ENCODE assay signal across 10 mouse cellular contexts in the genomic region with DNA sequence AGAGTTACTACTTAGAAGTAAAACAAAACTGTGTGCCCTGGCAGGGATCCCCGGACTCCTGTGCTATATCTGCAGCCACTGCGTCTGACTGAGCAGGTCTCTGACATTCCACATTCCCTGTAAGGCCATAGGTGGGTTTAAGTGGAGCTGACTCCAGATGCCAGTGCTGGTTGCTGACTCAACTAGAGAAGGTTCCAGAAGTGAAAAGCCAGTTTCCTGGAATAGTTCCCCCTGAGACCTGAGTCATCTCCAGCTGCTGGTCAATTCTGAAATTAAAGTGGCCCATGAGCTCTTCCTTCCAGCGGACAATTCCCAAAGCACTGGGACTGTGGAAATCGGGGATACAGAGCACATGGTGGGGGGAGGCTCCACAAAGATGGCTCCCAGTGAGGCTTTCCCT. TPM values are rescaled to one million over a fixed set of nuclear protein-coding genes. Genes with fewer than 3 reads are reported as not detected.
DNase-seq lines count a peak whose midpoint lies in the region; ATAC-seq and TF ChIP-seq lines count a peak whose summit lies in the region.
"Had no signal": no experiment of that assay in that cellular context is flagged by ENCODE, and none has a peak within 500 bp of the region (broad histone marks: within the 10 kb centered on the region; RNA-seq: fewer than 3 reads in every experiment).

No protein-coding gene starts in this region.

- H3K9me3 ChIP-seq in lung, embryonic 14.5 days (ENCODE audit: low read depth, low read length): no peaks in the 10 kb centered on the region
- no peaks in the 10 kb centered on the region for H3K9me3 ChIP-seq in stomach, embryonic 14.5 days (ENCODE audit: control insufficient read depth, low read depth, low read length)
- no peaks in the 10 kb centered on the region for H3K9me3 ChIP-seq in forebrain, postnatal 0 days (ENCODE audit: low read length)
- H3K9me3 ChIP-seq: midbrain, embryonic 12.5 days had no signal

- ATAC-seq in lung, embryonic 14.5 days (ENCODE audit: insufficient read depth): no peak
- ATAC-seq in stomach, embryonic 14.5 days (ENCODE audit: insufficient number of reproducible peaks, insufficient read depth, low FRiP score, low read depth): no peak
- ATAC-seq in activated CD4-positive, CD25-positive, alpha-beta regulatory T cell, adult 4 months: no peak
- ATAC-seq in forebrain, postnatal 0 days: no peak

- peak; percentile 20 for DNase-seq in lung, embryonic 14.5 days
- no peak for DNase-seq in lung, postnatal 14 days
- DNase-seq in gastrocnemius, adult 8-10 months (ENCODE audit: low spot score in 2 of 2): peak; percentile 64 to 73
- DNase-seq in heart, postnatal 36 days: peak; percentile 39 to 64
- DNase-seq in frontal cortex, postnatal 25 days (ENCODE audit: low spot score in 2 of 2): no peak
- no peak for DNase-seq in forebrain, postnatal 0 days
- DNase-seq: retina, postnatal 1 day had no signal

- TF ChIP-seq CTCF in lung, embryonic 14.5 days (IDR thresholded peaks at IDR 0.05; ENCODE audit: low read depth): no peak
- TF ChIP-seq CTCF in forebrain, postnatal 0 days (IDR thresholded peaks at IDR 0.05; ENCODE audit: low read depth): no peak

- 61% methylated on average over 4 of the region's 4 CpGs for WGBS in lung, embryonic 14.5 days
- 70% methylated on average over 4 of the region's 4 CpGs for WGBS in stomach, embryonic 14.5 days
- WGBS in forebrain, postnatal 0 days: 80% methylated on average over 4 of the region's 4 CpGs

- no peak overlapping the region for H3K4me2 ChIP-seq in lung, embryonic 14.5 days
- H3K4me2 ChIP-seq in stomach, embryonic 14.5 days (replicated peaks; ENCODE audit: low read depth, low read length): no peak overlapping the region
- no peak overlapping the region for H3K4me2 ChIP-seq in forebrain, postnatal 0 days (ENCODE audit: low read depth)
- H3K4me2 ChIP-seq: midbrain, embryonic 12.5 days had no signal

- H3K4me1 ChIP-seq in lung, embryonic 14.5 days (ENCODE audit: insufficient read depth): peaks cover 4% of the 10 kb centered on the region; the same call in 1 of the 2 replicates
- peaks cover 37% of the 10 kb centered on the region for H3K4me1 ChIP-seq in stomach, embryonic 14.5 days (ENCODE audit: control insufficient read depth, insufficient read depth, low read length)
- H3K4me1 ChIP-seq in forebrain, postnatal 0 days (ENCODE audit: insufficient read depth): peaks cover 8% of the 10 kb centered on the region
- H3K4me1 ChIP-seq: midbrain, embryonic 12.5 days had no signal

- H3K36me3 ChIP-seq in lung, embryonic 14.5 days (ENCODE audit: insufficient read depth): no peaks in the 10 kb centered on the region
- H3K36me3 ChIP-seq in stomach, embryonic 14.5 days (ENCODE audit: control insufficient read depth, insufficient read depth, low read length): no peaks in the 10 kb centered on the region
- no peaks in the 10 kb centered on the region for H3K36me3 ChIP-seq in forebrain, postnatal 0 days (ENCODE audit: insufficient read depth)
- H3K36me3 ChIP-seq: midbrain, embryonic 12.5 days had no signal

- H3K27me3 ChIP-seq in lung, embryonic 14.5 days (ENCODE audit: insufficient read depth, low read length): no peaks in the 10 kb centered on the region
- H3K27me3 ChIP-seq in stomach, embryonic 14.5 days (ENCODE audit: control insufficient read depth, insufficient read depth, low read length): no peaks in the 10 kb centered on the region
- H3K27me3 ChIP-seq in forebrain, postnatal 0 days (ENCODE audit: insufficient read depth, low read length): no peaks in the 10 kb centered on the region

- no peak overlapping the region for H3K9ac ChIP-seq in lung, embryonic 14.5 days
- no peak overlapping the region for H3K9ac ChIP-seq in stomach, embryonic 14.5 days (replicated peaks; ENCODE audit: low read depth, low read length)
- no peak overlapping the region for H3K9ac ChIP-seq in forebrain, postnatal 0 days
- H3K9ac ChIP-seq: midbrain, embryonic 12.5 days had no signal

- H3K27ac ChIP-seq in lung, embryonic 14.5 days (ENCODE audit: low read depth): peak overlapping the region; percentile 42
- peak overlapping the region; percentile 52; the same call in 1 of the 2 replicates for H3K27ac ChIP-seq in stomach, embryonic 14.5 days (ENCODE audit: low read length)
- H3K27ac ChIP-seq in forebrain, postnatal 0 days (ENCODE audit: low read depth, low read length): no peak overlapping the region
- H3K27ac ChIP-seq: midbrain, embryonic 12.5 days had no signal

- no peak overlapping the region for H3K4me3 ChIP-seq in lung, embryonic 14.5 days (ENCODE audit: low read depth, low read length)
- H3K4me3 ChIP-seq in stomach, embryonic 14.5 days (ENCODE audit: low read depth, low read length): no peak overlapping the region
- H3K4me3 ChIP-seq in forebrain, postnatal 0 days (ENCODE audit: low read depth, low read length): no peak overlapping the region
- H3K4me3 ChIP-seq: midbrain, embryonic 12.5 days had no signal

- intact Hi-C loops in heart, postnatal 36 days (cut with DNase I): no loop called here

RNA-seq across cellular contexts. Expression of a gene that starts 5.1 kb away (rescaled TPM):
- 63.0 and 74.6 TPM in 2 replicates for polyA plus RNA-seq in lung, embryonic 14.5 days (2014; fragmentation: Nextera tagmentation; extraction: Ambion mirVana)
- 10 to 100 TPM; 12.8 to 21.0 (median 16.7) TPM for total RNA-seq in gastrocnemius, adult 8-10 months (2022)
- 10 to 100 TPM; 42.3 to 50.9 TPM for total RNA-seq in heart, postnatal 36 days (2021)
- 133 and 146 TPM in 2 replicates for polyA plus RNA-seq in stomach, embryonic 14.5 days (2014; fragmentation: Nextera tagmentation; extraction: Ambion mirVana)
- polyA plus RNA-seq in activated CD4-positive, CD25-positive, alpha-beta regulatory T cell, adult 4 months (2017; shearing (Covaris generic)): not detected
- 12.2 and 34.1 TPM in 2 replicates for total RNA-seq in forebrain, postnatal 0 days (2014; rRNA removed)
- polyA plus RNA-seq in forebrain, postnatal 0 days (2015; fragmentation: Nextera tagmentation; extraction: Ambion mirVana): 2.5 and 3.2 TPM in 2 replicates

Comparison
In these comparisons a context has a peak if more than half of its experiments do, and no peak if none do; other contexts are left out.
1. DNase-seq: peak in lung, embryonic 14.5 days (single experiment), gastrocnemius, adult 8-10 months (2 of 2) and heart, postnatal 36 days (2 of 2); none in lung, postnatal 14 days (single experiment), frontal cortex, postnatal 25 days (0 of 2) and forebrain, postnatal 0 days (single experiment).
2. RNA of a gene that starts 5.1 kb away (polyA plus RNA-seq): 133 to 146 TPM in stomach, embryonic 14.5 days and 63.0 to 74.6 TPM in lung, embryonic 14.5 days; 2.5 to 3.2 TPM in forebrain, postnatal 0 days and not detected in activated CD4-positive, CD25-positive, alpha-beta regulatory T cell, adult 4 months; every median in the first group is over 10 times any median in the second.